Mouse (Mus musculus) urinary bladder, postnatal 4 days (tissue): ENCODE data around the gene Spata17.
"Not testable (repeated sequence)": the region's sequence is repeated elsewhere in the genome, so short reads cannot be mapped to it uniquely, and the experiment has no call there.

Experiments
- DNase-seq, 2 experiments: peaks; one replicate each; pipeline ENCODE4 v3.0.0; 2021 to 2022; ENCODE audit warnings: low spot score in 2 of 2

The Spata17 gene

DNA sequence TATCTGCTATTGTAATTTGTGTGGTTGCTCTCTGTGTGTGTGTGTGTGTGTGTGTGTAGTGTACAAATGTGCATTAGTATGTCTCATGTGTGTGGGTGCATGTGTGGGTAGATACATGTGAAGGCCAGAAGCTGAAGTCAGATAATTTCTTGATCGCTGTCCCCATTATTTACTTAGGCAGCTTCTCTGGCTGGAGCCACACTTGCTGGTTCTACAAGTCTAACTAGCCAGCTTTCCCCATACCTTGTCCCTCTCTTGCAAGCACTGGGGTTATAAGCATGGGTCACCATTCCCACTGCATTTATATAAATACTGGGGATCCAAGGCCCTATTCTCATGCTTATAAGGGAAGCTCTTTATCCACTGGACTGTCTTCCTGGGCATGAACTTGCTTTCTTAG, 39.3 kb downstream of the Spata17 start:
- no peak for DNase-seq

DNA sequence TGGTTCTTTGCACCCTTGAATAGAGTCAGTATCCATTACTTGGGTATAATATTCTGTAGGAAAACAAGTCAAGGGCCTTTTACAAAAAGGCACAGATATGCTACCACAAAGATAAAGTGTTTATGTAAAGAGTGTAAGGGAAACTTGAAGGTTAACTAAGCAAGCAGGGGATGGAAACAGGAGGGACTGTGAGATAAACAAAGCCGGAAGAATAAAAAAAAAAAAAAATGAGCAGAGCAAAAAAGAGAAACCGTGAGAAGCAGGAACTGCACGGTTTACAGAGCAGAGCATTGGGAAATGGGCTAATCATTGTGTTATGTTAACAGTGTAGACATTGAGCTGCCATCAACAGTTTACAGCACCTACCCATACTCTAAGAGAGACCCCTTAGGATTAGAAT, 44.9 kb downstream of the Spata17 start:
- DNase-seq: no peak

DNA sequence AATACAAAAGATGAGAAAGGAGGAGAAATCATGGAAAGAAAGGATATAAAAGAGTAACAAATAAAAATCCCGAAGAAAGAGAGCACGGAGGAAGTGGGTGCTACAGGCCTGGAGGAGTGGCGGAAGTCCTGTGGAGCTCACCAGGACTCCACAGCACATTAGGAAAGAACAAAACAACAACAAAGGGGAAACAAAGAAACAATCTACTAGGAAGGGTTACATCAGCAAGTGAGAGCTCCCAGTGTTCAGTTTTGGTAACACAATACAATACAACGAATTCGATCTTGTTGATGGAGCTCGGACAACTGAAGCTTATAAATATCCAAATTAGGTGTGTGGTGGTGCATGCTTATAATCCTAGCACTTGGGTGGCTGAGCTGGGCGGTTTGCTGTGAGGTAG, 45.6 kb downstream of the Spata17 start:
- DNase-seq: no peak

GRCm38 (mm10) chr1:187163571-187163970, 51.7 kb downstream of the Spata17 start:
- DNase-seq: no peak

GRCm38 (mm10) chr1:187155658-187156057, 59.6 kb downstream of the Spata17 start:
- DNase-seq: no peak

DNA sequence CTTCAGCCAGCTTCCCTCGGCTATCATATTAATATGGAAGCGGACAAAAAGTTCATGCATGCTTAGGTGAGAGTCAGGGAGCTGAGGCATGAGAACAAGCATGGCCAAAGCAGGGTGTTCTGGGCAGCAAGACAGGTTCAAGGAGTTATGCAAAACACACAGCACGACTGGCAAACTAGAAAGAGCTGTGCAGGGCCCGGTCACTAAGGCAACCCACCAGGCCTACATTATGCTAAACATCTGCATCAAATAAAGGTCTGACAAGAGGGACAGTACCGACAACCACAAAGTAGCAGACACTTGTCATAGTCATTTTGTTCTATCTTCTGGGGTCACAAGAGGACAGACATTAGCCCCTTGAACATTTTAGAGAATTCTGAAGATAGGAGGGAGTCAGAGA, 61.6 kb downstream of the Spata17 start:
- DNase-seq: no peak

- DNase-seq: no peak
Measured at GRCm38 (mm10) chr1:187152571-187152970, 62.7 kb downstream of the Spata17 start.

- no peak for DNase-seq
Measured at GRCm38 (mm10) chr1:187142984-187143383, 72.3 kb downstream of the Spata17 start.

GRCm38 (mm10) chr1:187137426-187137825, 77.8 kb downstream of the Spata17 start:
- DNase-seq: no peak

DNA sequence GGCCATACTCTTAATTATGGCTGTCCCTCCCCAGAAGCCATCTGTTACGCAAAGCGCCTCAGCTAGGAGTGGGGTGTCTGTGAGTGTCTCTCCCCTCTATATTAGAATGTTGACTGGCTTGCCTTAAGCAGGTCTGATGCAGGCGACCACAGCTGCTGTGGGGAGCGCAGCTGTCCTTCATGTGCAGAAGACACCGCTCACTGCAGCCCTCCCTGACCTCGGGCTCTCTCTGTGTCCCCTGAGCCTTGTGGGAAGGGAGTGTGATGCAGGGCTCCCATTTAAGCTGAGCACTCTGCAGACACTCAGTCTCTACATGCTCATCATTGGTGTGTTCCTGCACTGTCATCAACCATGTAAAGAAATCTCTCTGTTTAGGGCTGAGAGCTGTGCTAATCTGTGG, 79.4 kb downstream of the Spata17 start:
- no peak for DNase-seq

DNA sequence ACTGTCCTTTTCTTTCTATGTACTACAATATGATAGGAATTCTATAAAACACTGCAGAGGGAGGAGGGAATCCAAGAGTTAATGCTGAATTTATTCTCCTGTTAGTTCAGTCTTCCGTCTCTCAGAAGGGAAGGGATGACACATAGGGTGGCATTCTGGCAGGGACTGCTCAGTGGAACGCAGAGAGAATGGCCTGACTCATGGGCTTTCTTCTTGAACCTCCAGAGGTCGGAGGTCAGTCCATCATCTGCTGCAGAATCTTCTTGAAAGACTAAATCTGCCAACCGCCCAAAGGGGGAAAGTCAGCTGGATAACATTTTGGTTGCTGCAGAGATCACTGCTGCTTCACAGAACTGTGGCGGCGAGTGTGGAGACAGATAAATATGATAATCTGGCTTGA, 81.4 kb downstream of the Spata17 start:
- DNase-seq: no peak

DNA sequence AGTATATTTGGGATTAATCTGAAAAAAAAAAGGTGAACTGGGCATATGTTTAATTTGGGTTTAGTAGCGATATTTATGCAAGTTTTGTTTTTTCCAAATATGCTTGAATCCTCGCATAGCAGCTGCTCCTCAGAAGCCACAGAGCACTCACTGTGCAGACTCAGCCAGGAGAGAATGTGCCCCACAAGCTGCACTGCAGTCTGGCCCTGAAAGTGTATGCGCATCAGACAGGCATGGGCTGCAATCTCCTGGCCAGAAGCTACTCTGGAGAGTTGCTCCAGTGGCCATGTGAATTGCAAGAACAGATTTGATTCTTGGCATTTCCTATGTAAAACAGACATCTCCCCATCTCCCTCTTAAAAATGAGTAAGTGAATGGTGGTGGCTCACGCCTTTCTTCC, 82.9 kb downstream of the Spata17 start:
- no peak for DNase-seq

GRCm38 (mm10) chr1:187127548-187127947, 87.7 kb downstream of the Spata17 start:
- DNase-seq: not testable (repeated sequence)

GRCm38 (mm10) chr1:187125733-187126132, 89.5 kb downstream of the Spata17 start:
- no peak for DNase-seq

DNA sequence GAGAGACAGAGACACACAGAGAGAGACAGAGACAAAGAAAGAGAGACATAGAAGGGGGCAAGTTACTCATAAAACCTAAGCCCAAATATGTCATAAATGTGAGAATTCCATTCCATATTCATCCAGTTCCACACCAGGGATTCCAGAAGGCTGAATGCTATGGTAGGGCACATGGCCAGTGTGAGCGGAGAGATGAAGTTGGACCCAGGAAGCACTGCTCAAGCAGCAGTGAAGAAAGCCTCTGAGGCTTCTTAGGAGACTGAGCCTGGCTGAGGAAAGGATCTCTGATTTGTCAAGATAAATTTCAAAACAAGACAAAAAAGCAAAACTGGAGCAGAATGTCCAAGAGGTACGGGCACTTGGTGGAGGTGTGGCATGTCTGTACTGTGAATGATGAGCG, 90.3 kb downstream of the Spata17 start:
- no peak for DNase-seq

- DNase-seq: no peak
Measured at GRCm38 (mm10) chr1:187119300-187119699, 96.0 kb downstream of the Spata17 start.

DNA sequence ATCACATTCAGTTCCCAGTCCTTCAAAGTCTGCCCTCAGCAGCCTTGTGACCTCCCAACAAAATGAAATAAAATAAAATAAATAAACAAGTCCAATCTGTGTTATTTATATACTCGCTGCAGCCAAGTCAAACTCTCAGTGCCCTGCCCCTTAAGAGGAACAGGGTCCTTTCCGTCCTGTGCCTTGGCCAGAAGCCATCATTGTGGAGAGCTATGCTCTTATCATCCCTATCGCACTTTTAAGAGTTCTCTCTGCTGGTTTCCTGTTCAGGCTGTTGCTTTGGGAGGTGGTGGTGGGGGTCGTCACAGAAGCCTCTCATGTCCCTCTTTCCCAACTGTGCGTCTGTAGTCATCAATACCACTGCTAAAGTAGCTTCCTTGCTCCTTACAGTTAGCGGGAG, 97.2 kb downstream of the Spata17 start:
- DNase-seq: no peak

DNA sequence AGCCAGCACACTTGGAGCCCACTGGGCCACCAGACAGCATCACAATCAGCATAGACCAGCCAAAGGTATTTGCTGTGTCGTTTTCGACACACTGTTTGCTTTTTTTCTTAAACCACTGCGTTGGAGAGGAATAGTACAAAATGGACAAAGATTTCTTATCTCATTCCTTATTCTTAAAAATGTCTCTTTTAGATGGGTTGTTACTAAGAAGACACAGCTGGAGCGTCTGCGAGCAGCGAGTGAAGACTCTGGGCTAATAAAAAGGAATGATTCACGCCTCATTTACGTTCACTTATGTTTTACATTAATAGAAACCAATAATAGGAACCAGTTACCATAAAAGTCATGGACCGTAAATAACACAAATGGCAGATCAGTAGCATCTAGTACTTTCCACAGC, 101.5 kb downstream of the Spata17 start:
- no peak for DNase-seq

DNA sequence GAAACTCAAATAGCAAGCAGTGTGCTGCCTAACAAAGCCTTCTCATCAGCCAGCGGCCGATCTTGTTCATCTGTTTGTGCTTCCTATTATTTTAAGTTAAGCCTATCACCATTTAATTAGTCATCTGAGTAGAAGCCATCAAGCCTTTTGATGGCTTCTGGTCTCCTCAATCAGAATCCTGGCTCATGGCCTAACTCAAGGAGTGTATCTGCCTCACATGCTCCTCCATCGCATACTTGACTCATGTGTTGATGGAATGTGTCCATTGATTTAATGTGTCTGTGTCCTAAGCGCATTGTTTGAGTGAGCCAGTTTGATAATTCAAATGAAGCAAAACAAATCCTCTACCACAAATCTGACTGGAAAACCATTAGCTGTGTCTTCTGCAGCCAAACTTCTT, 113.1 kb downstream of the Spata17 start:
- DNase-seq: no peak

DNA sequence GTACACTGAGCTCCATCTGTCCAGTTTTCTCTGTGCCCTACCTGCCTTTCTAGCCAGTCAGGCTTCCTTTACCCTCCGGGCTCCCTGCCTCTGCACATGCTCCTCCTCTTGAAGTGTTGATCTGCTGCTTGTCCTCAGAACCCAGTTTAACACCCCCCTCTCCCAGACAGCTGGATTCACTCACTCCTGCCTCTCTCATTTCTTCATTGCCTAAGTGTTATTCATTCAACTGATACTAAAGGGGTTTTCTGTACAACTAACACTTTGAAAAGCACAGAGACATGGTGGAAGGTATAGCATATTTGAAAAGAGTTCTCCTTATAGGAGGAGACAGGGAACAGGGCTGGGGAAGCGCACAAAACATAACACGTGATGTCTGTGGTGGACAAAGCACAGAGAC, 114.1 kb downstream of the Spata17 start:
- no peak for DNase-seq

GRCm38 (mm10) chr1:187100624-187101023, 114.6 kb downstream of the Spata17 start:
- DNase-seq: no peak

GRCm38 (mm10) chr1:187098285-187098684, 117.0 kb downstream of the Spata17 start:
- DNase-seq: no peak

- no peak for DNase-seq
Measured at GRCm38 (mm10) chr1:187092546-187092945, 122.7 kb downstream of the Spata17 start.

- no peak for DNase-seq
Measured at GRCm38 (mm10) chr1:187088660-187089395, 126.4 kb downstream of the Spata17 start.
